Mouse (Mus musculus): ENCODE data around the gene Nr1h2. TPM values are rescaled to one million over a fixed set of nuclear protein-coding genes. Genes with fewer than 3 reads are reported as not detected.

Nr1h2 gene
- polyA plus RNA-seq, 1 experiment from 2014 or later: 65.6 TPM

GRCm38 (mm10) chr7:44550409-44550678 lies 3.4 kb downstream of the Nr1h2 start:
- H3K9me3 ChIP-seq (ENCODE audit: control insufficient read depth, low read length): peaks cover 3% of the 10 kb centered on the region; the same call in 1 of the 2 replicates
- 91% methylated on average over 12 of the region's 12 CpGs for WGBS
- H3K27me3 ChIP-seq (replicated peaks; ENCODE audit: control insufficient read depth, insufficient read depth, low read length): no peaks in the 10 kb centered on the region
- ATAC-seq (replicated peaks; ENCODE audit: low FRiP score) (no peak), DNase-seq (ENCODE audit: low spot score) (no peak)
- no peak overlapping the region for H3K27ac ChIP-seq (ENCODE audit: low read depth, low read length)
- H3K36me3 ChIP-seq (ENCODE audit: control insufficient read depth, insufficient read depth, low read length): peaks cover 30% of the 10 kb centered on the region
- no peak overlapping the region for H3K9ac ChIP-seq (ENCODE audit: low read depth, low read length)
- no peak overlapping the region for H3K4me2 ChIP-seq
- peaks cover 17% of the 10 kb centered on the region for H3K4me1 ChIP-seq (replicated peaks; ENCODE audit: control insufficient read depth, insufficient read depth, low read length)
- H3K4me3 ChIP-seq (ENCODE audit: low read depth, low read length): no peak overlapping the region

- Histone ChIP-seq H3K36me3 (ENCODE audit: control insufficient read depth, insufficient read depth, low read length) (peaks cover 30% of the 10 kb centered on the region), H3K27me3 (replicated peaks; ENCODE audit: control insufficient read depth, insufficient read depth, low read length) (no peaks in the 10 kb centered on the region), H3K27ac (ENCODE audit: low read depth, low read length) (no peak overlapping the region), H3K9me3 (ENCODE audit: control insufficient read depth, low read length) (peaks cover 3% of the 10 kb centered on the region; the same call in 1 of the 2 replicates), H3K4me3 (ENCODE audit: low read depth, low read length) (no peak overlapping the region), H3K4me2 (no peak overlapping the region), H3K4me1 (replicated peaks; ENCODE audit: control insufficient read depth, insufficient read depth, low read length) (peaks cover 17% of the 10 kb centered on the region), H3K9ac (ENCODE audit: low read depth, low read length) (no peak overlapping the region)
- no peak for DNase-seq (ENCODE audit: low spot score)
- no peak for ATAC-seq (replicated peaks; ENCODE audit: low FRiP score)
- 95% methylated on average over 23 of the region's 23 CpGs for WGBS
These were observed 3.9 kb downstream of the Nr1h2 start for GRCm38 (mm10) chr7:44549621-44550408.

DNA sequence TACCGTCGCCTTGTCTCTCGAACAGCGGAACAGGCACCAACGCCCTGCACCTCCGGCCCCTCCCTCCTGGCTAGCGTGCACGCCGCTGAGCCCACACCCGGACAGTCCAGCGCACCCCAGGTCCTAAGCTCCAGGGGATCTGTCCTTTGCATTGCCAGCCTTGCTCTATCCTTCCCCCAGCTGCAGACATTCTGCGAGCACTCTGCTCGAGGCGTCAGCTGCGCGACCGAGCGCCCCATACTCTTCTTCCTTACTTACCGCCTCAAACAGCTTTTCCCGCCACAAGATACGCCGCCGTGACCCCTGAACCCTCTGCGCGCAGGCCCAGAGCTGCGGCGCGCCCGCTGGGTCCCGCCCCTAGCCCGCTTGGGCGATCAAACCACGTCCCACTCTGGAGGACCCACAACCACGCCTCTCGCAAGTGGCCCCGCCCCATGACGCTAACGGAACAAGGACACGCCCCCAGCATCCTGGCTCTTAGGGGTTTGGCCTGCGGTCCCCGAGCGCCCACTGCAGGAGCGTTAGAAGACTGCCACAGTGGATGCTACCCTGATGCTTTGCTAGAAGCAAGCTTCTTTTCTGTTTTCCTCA lies 5.2 kb downstream of the Nr1h2 start, which contains the start of gene Pold1:
Pold1 (minus strand) TSS at position 353 of the 591 bp plus-strand sequence.
- ATAC-seq (replicated peaks; ENCODE audit: low FRiP score) (peak; percentile 94), DNase-seq (ENCODE audit: low spot score) (peak; percentile 99)
- Histone ChIP-seq H3K4me1 (replicated peaks; ENCODE audit: control insufficient read depth, insufficient read depth, low read length) (peaks cover 17% of the 10 kb centered on the region), H3K36me3 (ENCODE audit: control insufficient read depth, insufficient read depth, low read length) (peaks cover 30% of the 10 kb centered on the region), H3K27me3 (replicated peaks; ENCODE audit: control insufficient read depth, insufficient read depth, low read length) (no peaks in the 10 kb centered on the region), H3K4me2 (peak within 1 kb of the TSS; percentile 85), H3K9me3 (ENCODE audit: control insufficient read depth, low read length) (peaks cover 3% of the 10 kb centered on the region; the same call in 1 of the 2 replicates), H3K9ac (ENCODE audit: low read depth, low read length) (peak within 1 kb of the TSS; percentile 77), H3K4me3 (ENCODE audit: low read depth, low read length) (peak within 1 kb of the TSS; percentile 64), H3K27ac (ENCODE audit: low read depth, low read length) (peak within 1 kb of the TSS; percentile 75)
- under 1% methylated on average over 43 of the region's 43 CpGs for WGBS

GRCm38 (mm10) chr7:44547725-44548124 lies 6.0 kb downstream of the Nr1h2 start:
- Histone ChIP-seq H3K4me3 (ENCODE audit: low read depth, low read length) (peak overlapping the region; percentile 64), H3K27me3 (replicated peaks; ENCODE audit: control insufficient read depth, insufficient read depth, low read length) (no peaks in the 10 kb centered on the region), H3K27ac (ENCODE audit: low read depth, low read length) (peak overlapping the region; percentile 75; the same call in 1 of the 2 replicates), H3K4me1 (replicated peaks; ENCODE audit: control insufficient read depth, insufficient read depth, low read length) (peaks cover 12% of the 10 kb centered on the region), H3K36me3 (ENCODE audit: control insufficient read depth, insufficient read depth, low read length) (peaks cover 32% of the 10 kb centered on the region), H3K4me2 (peak overlapping the region; percentile 85), H3K9ac (ENCODE audit: low read depth, low read length) (peak overlapping the region; percentile 77), H3K9me3 (ENCODE audit: control insufficient read depth, low read length) (peaks cover 3% of the 10 kb centered on the region; the same call in 1 of the 2 replicates)
- DNase-seq (ENCODE audit: low spot score): no peak
- no peak for ATAC-seq (replicated peaks; ENCODE audit: low FRiP score)
- WGBS: 17% methylated on average over 5 of the region's 5 CpGs

- ATAC-seq (replicated peaks; ENCODE audit: low FRiP score): no peak
- peak overlapping the region; percentile 77 for H3K9ac ChIP-seq (ENCODE audit: low read depth, low read length)
- WGBS: 97% methylated on average over 13 of the region's 13 CpGs
- peaks cover 9% of the 10 kb centered on the region for H3K4me1 ChIP-seq (replicated peaks; ENCODE audit: control insufficient read depth, insufficient read depth, low read length)
- H3K27me3 ChIP-seq (replicated peaks; ENCODE audit: control insufficient read depth, insufficient read depth, low read length): no peaks in the 10 kb centered on the region
- H3K9me3 ChIP-seq (ENCODE audit: control insufficient read depth, low read length): peaks cover 3% of the 10 kb centered on the region; the same call in 1 of the 2 replicates
- peak overlapping the region; percentile 85 for H3K4me2 ChIP-seq
- peaks cover 37% of the 10 kb centered on the region for H3K36me3 ChIP-seq (ENCODE audit: control insufficient read depth, insufficient read depth, low read length)
- no peak overlapping the region for H3K27ac ChIP-seq (ENCODE audit: low read depth, low read length)
- no peak for DNase-seq (ENCODE audit: low spot score)
- H3K4me3 ChIP-seq (ENCODE audit: low read depth, low read length): peak overlapping the region; percentile 64
These were observed 6.7 kb downstream of the Nr1h2 start for GRCm38 (mm10) chr7:44547041-44547440.

- no peak overlapping the region for H3K4me3 ChIP-seq (ENCODE audit: low read depth, low read length)
- no peak overlapping the region; the same call in 1 of the 2 replicates for H3K4me2 ChIP-seq
- H3K27me3 ChIP-seq (replicated peaks; ENCODE audit: control insufficient read depth, insufficient read depth, low read length): no peaks in the 10 kb centered on the region
- WGBS: 96% methylated on average over 3 of the region's 3 CpGs
- no peak overlapping the region for H3K9ac ChIP-seq (ENCODE audit: low read depth, low read length)
- DNase-seq (ENCODE audit: low spot score): no peak
- H3K9me3 ChIP-seq (ENCODE audit: control insufficient read depth, low read length): peaks cover 3% of the 10 kb centered on the region; the same call in 1 of the 2 replicates
- H3K36me3 ChIP-seq (ENCODE audit: control insufficient read depth, insufficient read depth, low read length): peaks cover 33% of the 10 kb centered on the region
- H3K4me1 ChIP-seq (replicated peaks; ENCODE audit: control insufficient read depth, insufficient read depth, low read length): peaks cover 9% of the 10 kb centered on the region
- H3K27ac ChIP-seq (ENCODE audit: low read depth, low read length): no peak overlapping the region
- no peak for ATAC-seq (replicated peaks; ENCODE audit: low FRiP score)
These were observed 7.5 kb downstream of the Nr1h2 start for GRCm38 (mm10) chr7:44546274-44546673.

DNA sequence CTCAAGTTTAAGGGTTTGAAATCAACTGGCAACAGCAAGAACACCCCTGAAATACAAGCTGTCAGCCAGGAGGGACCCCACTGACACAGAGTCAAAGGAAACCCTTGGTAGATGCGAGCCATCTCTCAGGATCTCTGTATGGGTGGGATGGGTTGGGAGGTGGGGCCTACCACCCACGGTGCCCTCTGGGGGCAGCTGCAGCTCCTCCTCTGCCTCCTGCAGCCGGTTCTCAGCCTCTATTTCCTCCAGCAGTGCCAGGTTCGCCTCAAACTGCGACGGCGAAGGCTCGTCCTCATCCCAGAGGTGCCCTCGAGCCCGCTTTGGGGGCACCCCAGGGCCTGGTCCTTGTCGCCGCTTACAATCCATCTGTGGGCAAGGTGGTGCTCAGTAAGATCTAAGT lies 10.7 kb downstream of the Nr1h2 start:
- WGBS: 85% methylated on average over 12 of the region's 12 CpGs
- Histone ChIP-seq H3K9me3 (ENCODE audit: control insufficient read depth, low read length) (peaks cover 3% of the 10 kb centered on the region; the same call in 1 of the 2 replicates), H3K4me2 (no peak overlapping the region), H3K27me3 (replicated peaks; ENCODE audit: control insufficient read depth, insufficient read depth, low read length) (no peaks in the 10 kb centered on the region), H3K4me3 (ENCODE audit: low read depth, low read length) (no peak overlapping the region), H3K27ac (ENCODE audit: low read depth, low read length) (no peak overlapping the region), H3K4me1 (replicated peaks; ENCODE audit: control insufficient read depth, insufficient read depth, low read length) (peaks cover 9% of the 10 kb centered on the region), H3K9ac (ENCODE audit: low read depth, low read length) (no peak overlapping the region), H3K36me3 (ENCODE audit: control insufficient read depth, insufficient read depth, low read length) (peaks cover 42% of the 10 kb centered on the region)
- ATAC-seq (replicated peaks; ENCODE audit: low FRiP score) (no peak), DNase-seq (ENCODE audit: low spot score) (no peak)

- H3K27ac ChIP-seq (ENCODE audit: low read depth, low read length): no peak overlapping the region
- H3K27me3 ChIP-seq (replicated peaks; ENCODE audit: control insufficient read depth, insufficient read depth, low read length): no peaks in the 10 kb centered on the region
- no peak overlapping the region for H3K4me2 ChIP-seq
- peaks cover 3% of the 10 kb centered on the region; the same call in 1 of the 2 replicates for H3K9me3 ChIP-seq (ENCODE audit: control insufficient read depth, low read length)
- H3K4me1 ChIP-seq (replicated peaks; ENCODE audit: control insufficient read depth, insufficient read depth, low read length): peaks cover 7% of the 10 kb centered on the region
- WGBS: 97% methylated on average over 11 of the region's 11 CpGs
- no peak for DNase-seq (ENCODE audit: low spot score)
- H3K36me3 ChIP-seq (ENCODE audit: control insufficient read depth, insufficient read depth, low read length): peaks cover 47% of the 10 kb centered on the region
- no peak overlapping the region for H3K4me3 ChIP-seq (ENCODE audit: low read depth, low read length)
- H3K9ac ChIP-seq (ENCODE audit: low read depth, low read length): no peak overlapping the region
- no peak for ATAC-seq (replicated peaks; ENCODE audit: low FRiP score)
These were observed 11.2 kb downstream of the Nr1h2 start for GRCm38 (mm10) chr7:44542555-44542954.

Measured in liver, embryonic 11.5 days (tissue).